Mouse (Mus musculus) limb, embryonic 15.5 days (tissue): Measurements from ENCODE around the gene Thra. TPM values are rescaled to one million over a fixed set of nuclear protein-coding genes. Genes with fewer than 3 reads are reported as not detected.

ENCODE experiments used
- ATAC-seq: fragments of 200-750 bp; cut with Nextera tagmentation; 2 replicates; pipeline ENCODE4 v1.8.0; 2017; ENCODE audit warnings: low read depth, moderate TSS enrichment; ENCODE audit not compliant: insufficient number of reproducible peaks, low FRiP score, low TSS enrichment
- H3K27ac ChIP-seq: fragments of 300-500 bp; sonication (generic); 2 replicates; pipeline ENCODE4 v1.5.1; 2015; ENCODE audit warnings: moderate library complexity, mild to moderate bottlenecking, inconsistent platforms
- H3K27me3 ChIP-seq: fragments of 300-500 bp; sonication (generic); 2 replicates; pipeline ENCODE4 v1.6.1; 2015; ENCODE audit warnings: inconsistent platforms
- H3K36me3 ChIP-seq: fragments of 300-500 bp; sonication (generic); 2 replicates; pipeline ENCODE4 v1.6.1; 2015; ENCODE audit warnings: inconsistent platforms
- H3K4me1 ChIP-seq: fragments of 300-500 bp; sonication (generic); 2 replicates; pipeline ENCODE4 v1.6.1; 2015; ENCODE audit warnings: inconsistent platforms
- H3K4me2 ChIP-seq: fragments of 300-500 bp; sonication (generic); 2 replicates; pipeline ENCODE4 v1.6.1; 2015; ENCODE audit warnings: mild to moderate bottlenecking, inconsistent platforms
- H3K4me3 ChIP-seq: fragments of 300-500 bp; sonication (generic); 2 replicates; pipeline ENCODE4 v1.5.1; 2015; ENCODE audit warnings: mild to moderate bottlenecking, inconsistent platforms
- H3K9ac ChIP-seq: fragments of 300-500 bp; sonication (generic); 2 replicates; pipeline ENCODE4 v1.6.1; 2015; ENCODE audit warnings: inconsistent platforms
- H3K9me3 ChIP-seq: fragments of 300-500 bp; sonication (generic); 2 replicates; pipeline ENCODE4 v1.6.1; 2016; ENCODE audit warnings: inconsistent platforms
- WGBS: fragments of 180-500 bp; shearing (Covaris S2); methylation state at CpG from one replicate; pipeline ENCODE4 v1.1.7; 2015; 5-methylcytosine and 5-hydroxymethylcytosine counted together
- polyA plus RNA-seq: library from polyadenylated mRNA; unstranded; fragments of >200 nt; fragmentation: Nextera tagmentation; extraction: Ambion mirVana; gene quantifications from 2 replicates; pipeline ENCODE4 v1.2.1, GENCODE M21; 2015

Gene Thra
- polyA plus RNA-seq, 1 experiment from 2014 or later, result 39.6 TPM

- Histone ChIP-seq H3K9ac (no peak overlapping the region), H3K4me2 (0 out of 2 replicates have a peak overlapping the region, but pooled peaks have one; percentile 27), H3K36me3 (peaks cover 44% of the 10 kb centered on the region), H3K27me3 (no peaks in the 10 kb centered on the region), H3K27ac (peak overlapping the region; percentile 70; the same call in 1 of the 2 replicates), H3K4me1 (peaks cover 64% of the 10 kb centered on the region), H3K4me3 (no peak overlapping the region), H3K9me3 (no peaks in the 10 kb centered on the region)
- WGBS, result 88% methylated on average over 25 of the region's 25 CpGs
- no peak for ATAC-seq
Observed at GRCm38 (mm10) chr11:98769007-98769954, 28.8 kb downstream of the Thra start.

GRCm38 (mm10) chr11:98770096-98770975, 29.9 kb downstream of the Thra start:
- WGBS, result 91% methylated on average over 26 of the region's 26 CpGs
- H3K36me3 ChIP-seq, result peaks cover 35% of the 10 kb centered on the region
- H3K4me3 ChIP-seq, result no peak overlapping the region
- H3K9ac ChIP-seq, result no peak overlapping the region
- H3K9me3 ChIP-seq, result no peaks in the 10 kb centered on the region
- no peak for ATAC-seq
- no peaks in the 10 kb centered on the region for H3K27me3 ChIP-seq
- H3K4me2 ChIP-seq, result no peak overlapping the region
- H3K4me1 ChIP-seq, result peaks cover 71% of the 10 kb centered on the region
- no peak overlapping the region for H3K27ac ChIP-seq

- Histone ChIP-seq H3K4me3 (no peak overlapping the region), H3K4me2 (no peak overlapping the region), H3K36me3 (peaks cover 31% of the 10 kb centered on the region), H3K9me3 (no peaks in the 10 kb centered on the region), H3K27me3 (no peaks in the 10 kb centered on the region), H3K4me1 (peaks cover 71% of the 10 kb centered on the region), H3K9ac (no peak overlapping the region), H3K27ac (no peak overlapping the region)
- WGBS, result 94% methylated on average over 18 of the region's 18 CpGs
- ATAC-seq, result no peak
Observed at GRCm38 (mm10) chr11:98771131-98771530, 30.7 kb downstream of the Thra start.

GRCm38 (mm10) chr11:98771844-98772525, 31.5 kb downstream of the Thra start:
- Histone ChIP-seq H3K9ac (no peak overlapping the region), H3K27me3 (no peaks in the 10 kb centered on the region), H3K4me1 (peaks cover 71% of the 10 kb centered on the region), H3K4me2 (no peak overlapping the region), H3K27ac (0 out of 2 replicates have a peak overlapping the region, but pooled peaks have one; percentile 3), H3K36me3 (peaks cover 29% of the 10 kb centered on the region), H3K4me3 (no peak overlapping the region), H3K9me3 (no peaks in the 10 kb centered on the region)
- no peak for ATAC-seq
- WGBS, result 89% methylated on average over 11 of the region's 11 CpGs

GRCm38 (mm10) chr11:98772667-98773171, 32.3 kb downstream of the Thra start:
- Histone ChIP-seq H3K9ac (no peak overlapping the region), H3K4me2 (0 out of 2 replicates have a peak overlapping the region, but pooled peaks have one; percentile 10), H3K9me3 (no peaks in the 10 kb centered on the region), H3K4me3 (no peak overlapping the region), H3K4me1 (peaks cover 70% of the 10 kb centered on the region), H3K36me3 (peaks cover 29% of the 10 kb centered on the region), H3K27me3 (no peaks in the 10 kb centered on the region), H3K27ac (0 out of 2 replicates have a peak overlapping the region, but pooled peaks have one; percentile 3)
- 41% methylated on average over 8 of the region's 8 CpGs for WGBS
- ATAC-seq, result no peak

- H3K4me3 ChIP-seq, result peak overlapping the region; percentile 37
- peaks cover 22% of the 10 kb centered on the region for H3K36me3 ChIP-seq
- H3K4me1 ChIP-seq, result peaks cover 64% of the 10 kb centered on the region
- no peak overlapping the region; the same call in 1 of the 2 replicates for H3K9ac ChIP-seq
- ATAC-seq, result peak; percentile 76
- peak overlapping the region; percentile 35 for H3K27ac ChIP-seq
- under 1% methylated on average over 36 of the region's 37 CpGs for WGBS
- H3K4me2 ChIP-seq, result peak overlapping the region; percentile 87
- H3K27me3 ChIP-seq, result no peaks in the 10 kb centered on the region
- H3K9me3 ChIP-seq, result no peaks in the 10 kb centered on the region
Observed at GRCm38 (mm10) chr11:98773635-98774295, 33.3 kb downstream of the Thra start.

GRCm38 (mm10) chr11:98774582-98775347, 34.3 kb downstream of the Thra start, which contains the start of gene Nr1d1:
TSS of gene Nr1d1 (minus strand) at chr11:98775333.
- Histone ChIP-seq H3K36me3 (peaks cover 12% of the 10 kb centered on the region; the same call in 1 of the 2 replicates), H3K9ac (no peak within 1 kb of the TSS), H3K4me3 (peak within 1 kb of the TSS; percentile 37), H3K4me2 (peak within 1 kb of the TSS; percentile 87), H3K27me3 (no peaks in the 10 kb centered on the region), H3K9me3 (no peaks in the 10 kb centered on the region), H3K27ac (peak within 1 kb of the TSS; percentile 89), H3K4me1 (peaks cover 62% of the 10 kb centered on the region)
- no peak for ATAC-seq
- WGBS, result 1% methylated on average over 22 of the region's 22 CpGs

- Histone ChIP-seq H3K27ac (peak overlapping the region; percentile 89), H3K4me1 (peaks cover 62% of the 10 kb centered on the region), H3K36me3 (peaks cover 6% of the 10 kb centered on the region; the same call in 1 of the 2 replicates), H3K27me3 (no peaks in the 10 kb centered on the region), H3K9me3 (no peaks in the 10 kb centered on the region), H3K9ac (no peak overlapping the region), H3K4me3 (peak overlapping the region; percentile 37), H3K4me2 (peak overlapping the region; percentile 87)
- 4% methylated on average over 15 of the region's 15 CpGs for WGBS
- ATAC-seq, result peak; percentile 66
Observed at GRCm38 (mm10) chr11:98775348-98776051, 35.1 kb downstream of the Thra start.

GRCm38 (mm10) chr11:98776052-98776764, 35.8 kb downstream of the Thra start:
- Histone ChIP-seq H3K9me3 (no peaks in the 10 kb centered on the region), H3K9ac (no peak overlapping the region), H3K4me2 (peak overlapping the region; percentile 87), H3K36me3 (0 out of 2 replicates have a peak, but pooled peaks cover 3% of the 10 kb centered on the region), H3K27me3 (no peaks in the 10 kb centered on the region), H3K27ac (peak overlapping the region; percentile 89), H3K4me1 (peaks cover 62% of the 10 kb centered on the region), H3K4me3 (no peak overlapping the region; the same call in 1 of the 2 replicates)
- ATAC-seq, result no peak
- WGBS, result 44% methylated on average over 12 of the region's 12 CpGs
